Mouse (Mus musculus): Measurements from ENCODE around the gene Usp3. TPM values are rescaled to one million over a fixed set of nuclear protein-coding genes. Genes with fewer than 3 reads are reported as not detected.

Gene Usp3
- polyA plus RNA-seq, 1 experiment from 2014 or later: 110 TPM

- Histone ChIP-seq H3K4me3 (no peak overlapping the region), H3K9ac (replicated peaks) (no peak overlapping the region), H3K4me1 (peaks cover 10% of the 10 kb centered on the region), H3K9me3 (no peaks in the 10 kb centered on the region), H3K27me3 (no peaks in the 10 kb centered on the region), H3K36me3 (peaks cover 64% of the 10 kb centered on the region), H3K4me2 (replicated peaks) (no peak overlapping the region), H3K27ac (replicated peaks) (no peak overlapping the region)
- no peak for ATAC-seq (replicated peaks)
- WGBS: 56% methylated on average over 2 of the region's 2 CpGs
These were observed 91.7 kb downstream of the Usp3 start for GRCm38 (mm10) chr9:66501248-66501647.

GRCm38 (mm10) chr9:66493992-66494391 is 99.0 kb downstream of the Usp3 start:
- Histone ChIP-seq H3K9ac (replicated peaks) (no peak overlapping the region), H3K27ac (replicated peaks) (no peak overlapping the region), H3K27me3 (no peaks in the 10 kb centered on the region), H3K4me1 (no peaks in the 10 kb centered on the region), H3K4me3 (no peak overlapping the region), H3K36me3 (peaks cover 87% of the 10 kb centered on the region), H3K4me2 (replicated peaks) (no peak overlapping the region), H3K9me3 (no peaks in the 10 kb centered on the region)
- no peak for ATAC-seq (replicated peaks)

GRCm38 (mm10) chr9:66492361-66492760 is 100.6 kb downstream of the Usp3 start:
- 93% methylated on average over 1 of the region's 1 CpGs for WGBS

GRCm38 (mm10) chr9:66488786-66489185 is 104.2 kb downstream of the Usp3 start:
- no peak overlapping the region for H3K9ac ChIP-seq (replicated peaks)
- no peaks in the 10 kb centered on the region for H3K4me1 ChIP-seq
- no peaks in the 10 kb centered on the region for H3K27me3 ChIP-seq
- H3K4me3 ChIP-seq: no peak overlapping the region
- no peak overlapping the region for H3K27ac ChIP-seq (replicated peaks)
- no peak for ATAC-seq (replicated peaks)
- H3K36me3 ChIP-seq: peaks cover 91% of the 10 kb centered on the region
- H3K9me3 ChIP-seq: no peaks in the 10 kb centered on the region
- H3K4me2 ChIP-seq (replicated peaks): no peak overlapping the region

More at GRCm38 (mm10) chr9:66492361-66492760, 100.6 kb downstream of the Usp3 start:
- Histone ChIP-seq H3K9me3 (no peaks in the 10 kb centered on the region), H3K9ac (replicated peaks) (no peak overlapping the region), H3K4me3 (no peak overlapping the region), H3K4me2 (replicated peaks) (no peak overlapping the region), H3K27me3 (no peaks in the 10 kb centered on the region), H3K4me1 (no peaks in the 10 kb centered on the region), H3K27ac (replicated peaks) (no peak overlapping the region), H3K36me3 (peaks cover 91% of the 10 kb centered on the region)
- no peak for ATAC-seq (replicated peaks)

GRCm38 (mm10) chr9:66483429-66483828 is 109.5 kb downstream of the Usp3 start:
- no peaks in the 10 kb centered on the region for H3K27me3 ChIP-seq
- H3K27ac ChIP-seq (replicated peaks): no peak overlapping the region
- no peak overlapping the region for H3K4me2 ChIP-seq (replicated peaks)
- no peak overlapping the region for H3K9ac ChIP-seq (replicated peaks)
- 94% methylated on average over 3 of the region's 3 CpGs for WGBS
- H3K9me3 ChIP-seq: no peaks in the 10 kb centered on the region
- no peak overlapping the region for H3K4me3 ChIP-seq
- no peak for ATAC-seq (replicated peaks)
- peaks cover 77% of the 10 kb centered on the region for H3K36me3 ChIP-seq
- H3K4me1 ChIP-seq: no peaks in the 10 kb centered on the region

- peaks cover 69% of the 10 kb centered on the region for H3K36me3 ChIP-seq
- H3K4me3 ChIP-seq: no peak overlapping the region
- ATAC-seq (replicated peaks): no peak
- no peaks in the 10 kb centered on the region for H3K9me3 ChIP-seq
- no peaks in the 10 kb centered on the region for H3K4me1 ChIP-seq
- 67% methylated on average over 2 of the region's 2 CpGs for WGBS
- no peak overlapping the region for H3K4me2 ChIP-seq (replicated peaks)
- no peak overlapping the region for H3K9ac ChIP-seq (replicated peaks)
- H3K27ac ChIP-seq (replicated peaks): no peak overlapping the region
- H3K27me3 ChIP-seq: no peaks in the 10 kb centered on the region
These were observed 115.2 kb downstream of the Usp3 start for GRCm38 (mm10) chr9:66477785-66478184.

- no peak overlapping the region for H3K27ac ChIP-seq (replicated peaks)
- H3K4me1 ChIP-seq: no peaks in the 10 kb centered on the region
- H3K9me3 ChIP-seq: no peaks in the 10 kb centered on the region
- no peak for ATAC-seq (replicated peaks)
- no peak overlapping the region for H3K4me3 ChIP-seq
- 53% methylated on average over 4 of the region's 4 CpGs for WGBS
- peaks cover 60% of the 10 kb centered on the region for H3K36me3 ChIP-seq
- no peaks in the 10 kb centered on the region for H3K27me3 ChIP-seq
- H3K4me2 ChIP-seq (replicated peaks): no peak overlapping the region
- H3K9ac ChIP-seq (replicated peaks): no peak overlapping the region
These were observed 127.9 kb downstream of the Usp3 start for GRCm38 (mm10) chr9:66465087-66465486.

Other genes with a start within 250 kb of the Usp3 start
- gene Herc1, start 242.7 kb downstream of the Usp3 start, polyA plus RNA-seq (2015; fragmentation: Nextera tagmentation; extraction: Ambion mirVana): 50.6 and 53.3 TPM in 2 replicates
- gene Fbxl22, start 78.5 kb downstream of the Usp3 start, polyA plus RNA-seq (2015; fragmentation: Nextera tagmentation; extraction: Ambion mirVana): 1.6 and 1.9 TPM in 2 replicates
- gene Car12, start 120.5 kb upstream of the Usp3 start, polyA plus RNA-seq (2015; fragmentation: Nextera tagmentation; extraction: Ambion mirVana): 3.6 and 6.4 TPM in 2 replicates
- 30.0 and 31.8 TPM in 2 replicates for gene Aph1b, start 202.3 kb upstream of the Usp3 start, polyA plus RNA-seq (2015; fragmentation: Nextera tagmentation; extraction: Ambion mirVana)
- 0.48 and 0.52 TPM in 2 replicates for gene Gm10647, start 203.9 kb upstream of the Usp3 start, polyA plus RNA-seq (2015; fragmentation: Nextera tagmentation; extraction: Ambion mirVana)
- 1.7 and 3.0 TPM in 2 replicates for gene Aph1c, start 241.6 kb upstream of the Usp3 start, polyA plus RNA-seq (2015; fragmentation: Nextera tagmentation; extraction: Ambion mirVana)

All from forebrain, embryonic 15.5 days (tissue).